Mouse (Mus musculus): ENCODE measurements around the gene Fhit.

- TF ChIP-seq GATA1 (IDR thresholded peaks at IDR 0.05; ENCODE audit: borderline replicate concordance, low read length) (no peak), FLI1 (IDR thresholded peaks at IDR 0.05; ENCODE audit: low read length) (no peak)
These were observed 1515.6 kb downstream of the Fhit start for GRCm38 (mm10) chr14:9646233-9646632.

All from megakaryocyte, embryonic 14.5 days (primary cell).